ENCODE assay signal across 8 mouse cellular contexts in the genomic region with DNA sequence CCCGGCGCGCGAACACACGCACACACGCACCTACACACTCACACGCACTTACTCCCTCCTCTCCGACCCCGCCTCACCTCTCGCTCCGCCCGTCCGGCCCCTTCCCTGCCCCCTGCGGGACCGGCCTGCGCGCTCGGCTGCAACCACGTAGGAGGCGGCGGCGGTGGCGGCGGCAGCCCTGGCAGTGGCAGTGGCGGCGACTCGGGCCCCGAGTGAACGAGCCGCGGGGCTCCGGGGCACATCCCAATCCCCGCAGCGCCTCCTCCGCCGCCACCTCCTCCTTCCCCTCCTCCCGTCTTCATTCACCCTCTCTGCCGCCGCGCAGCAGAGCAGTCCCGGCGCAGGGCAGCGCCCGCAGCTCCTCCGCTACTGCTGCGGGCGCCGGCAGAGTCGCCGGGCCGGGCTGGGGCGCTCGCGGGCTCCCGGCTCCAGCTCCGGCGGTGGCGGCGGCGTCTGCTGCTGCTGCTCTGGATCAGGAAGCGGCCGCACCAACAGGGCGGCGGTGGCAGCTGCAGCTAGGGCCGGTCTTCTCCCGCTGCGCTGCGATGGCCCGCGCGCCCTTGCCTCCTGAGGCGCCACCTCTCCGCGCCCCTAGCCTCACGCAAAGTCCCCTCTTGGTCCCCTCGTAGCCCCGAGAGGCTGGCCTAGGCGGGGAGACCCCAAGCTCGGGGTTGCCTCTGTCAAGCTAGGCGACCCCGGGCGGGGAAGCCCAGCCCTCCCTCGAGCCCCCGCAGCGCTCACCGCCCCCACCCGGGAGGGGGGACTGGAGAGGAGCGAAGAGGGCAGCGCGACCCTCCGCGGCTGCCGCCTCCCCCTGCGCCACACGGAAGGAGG. TPM values are rescaled to one million over a fixed set of nuclear protein-coding genes. Genes with fewer than 3 reads are reported as not detected.
DNase-seq lines count a peak whose midpoint lies in the region; ATAC-seq lines count a peak whose summit lies in the region.

No protein-coding gene starts in this region.

- peak; percentile 43 for ATAC-seq in hindbrain, embryonic 16.5 days
- ATAC-seq in megakaryocyte progenitor cell, adult 5-6 weeks (replicated peaks; ENCODE audit: poor library complexity): peak; percentile 47

- intact Hi-C loops in left cerebral cortex, postnatal 14 days (cut with DNase I): loop anchor here (5.0 to 10.0 kb wide), 4 partner anchors 156 to 389 kb away; no protein-coding TSS in a partner anchor

- peak overlapping the region; percentile 78 for H3K4me2 ChIP-seq in hindbrain, embryonic 16.5 days (ENCODE audit: low read length)

- H3K4me3 ChIP-seq in hindbrain, embryonic 16.5 days (ENCODE audit: low read length): peak overlapping the region; percentile 89

- peak; percentile 80 for DNase-seq in R1 (ENCODE audit: low read depth, low spot score)
- peak; percentile 80 to 87 for DNase-seq in cerebellum, postnatal 14 days
- DNase-seq in gastrocnemius, adult 18-20 months (ENCODE audit: low spot score): peak; percentile 82
- peak; percentile 41 to 71 for DNase-seq in left cerebral cortex, postnatal 14 days (ENCODE audit: low spot score in 2 of 2)
- peak; percentile 82 for DNase-seq in right cerebral cortex, postnatal 10 days (ENCODE audit: low spot score in 2 of 2)
- peak; percentile 88 for DNase-seq in urinary bladder, postnatal 14 days (ENCODE audit: low spot score)

- H3K4me1 ChIP-seq in hindbrain, embryonic 16.5 days (ENCODE audit: control insufficient read depth, insufficient read depth, low read depth, low read length): peaks cover 28% of the 10 kb centered on the region

- H3K36me3 ChIP-seq in hindbrain, embryonic 16.5 days (ENCODE audit: control insufficient read depth, insufficient read depth, low read length): no peaks in the 10 kb centered on the region

- H3K27me3 ChIP-seq in hindbrain, embryonic 16.5 days (replicated peaks; ENCODE audit: control insufficient read depth, insufficient read depth, low read length): no peaks in the 10 kb centered on the region

- peak overlapping the region; percentile 97 for H3K27ac ChIP-seq in hindbrain, embryonic 16.5 days (ENCODE audit: low read depth, low read length)

- H3K9me3 ChIP-seq in hindbrain, embryonic 16.5 days (ENCODE audit: control insufficient read depth, low read length): no peaks in the 10 kb centered on the region

- under 1% methylated on average over 66 of the region's 95 CpGs for WGBS in hindbrain, embryonic 16.5 days

- H3K9ac ChIP-seq in hindbrain, embryonic 16.5 days (ENCODE audit: low read depth, low read length): peak overlapping the region; percentile 95

RNA-seq across cellular contexts. Expression of gene Atxn1, which starts 1.1 kb away (rescaled TPM):
- 10 to 100 TPM; 38.7 to 51.0 TPM for total RNA-seq in gastrocnemius, adult 18-20 months (2021)
- polyA plus RNA-seq in hindbrain, embryonic 16.5 days (2015; fragmentation: Nextera tagmentation; extraction: Ambion mirVana): 7.5 and 8.3 TPM in 2 replicates
- total RNA-seq in left cerebral cortex, postnatal 14 days (2021): 100 to 1,000 TPM; 145 to 169 TPM
- 16.8 and 22.6 TPM in 2 replicates for total RNA-seq in megakaryocyte progenitor cell, adult 5-6 weeks (2015)
- total RNA-seq in megakaryocyte progenitor cell, adult 5-6 weeks (2017): 7.2 and 13.7 TPM in 2 replicates

Comparison
In these comparisons a context has a peak if more than half of its experiments do, and no peak if none do; other contexts are left out.
1. Peak in every context shown above with its lines: DNase-seq, ATAC-seq, H3K4me3 ChIP-seq and H3K27ac ChIP-seq.